In genomic region chr13:60650000-60650399, GRCm38 (mm10) we compare ENCODE assay signal across 30 mouse cellular contexts.
"Had no signal": no experiment of that assay in that cellular context is flagged by ENCODE, and none has a peak within 500 bp of the region (broad histone marks: within the 10 kb centered on the region; RNA-seq: fewer than 3 reads in every experiment).

No protein-coding gene starts in this region.

- H3K4me1 ChIP-seq: heart, embryonic 13.5 days; hindbrain, embryonic 10.5 days; hindbrain, embryonic 12.5 days; intestine, embryonic 15.5 days; kidney, embryonic 15.5 days; limb, embryonic 10.5 days; limb, embryonic 12.5 days had no signal

- H3K9me3 ChIP-seq: heart, embryonic 13.5 days; heart, embryonic 15.5 days; hindbrain, embryonic 10.5 days; hindbrain, embryonic 12.5 days; intestine, embryonic 15.5 days; kidney, embryonic 15.5 days; limb, embryonic 10.5 days; limb, embryonic 12.5 days; liver, embryonic 13.5 days had no signal

- H3K27me3 ChIP-seq: heart, embryonic 13.5 days; heart, embryonic 15.5 days; hindbrain, embryonic 12.5 days; intestine, embryonic 15.5 days; kidney, embryonic 15.5 days; limb, embryonic 12.5 days; liver, embryonic 13.5 days had no signal

- H3K4me2 ChIP-seq: heart, embryonic 11.5 days; heart, embryonic 13.5 days; heart, embryonic 15.5 days; hindbrain, embryonic 12.5 days; hindbrain, embryonic 14.5 days; intestine, embryonic 15.5 days; kidney, embryonic 15.5 days; limb, embryonic 12.5 days; liver, embryonic 11.5 days; liver, embryonic 13.5 days had no signal

- H3K27ac ChIP-seq: heart, adult 2 months; heart, embryonic 13.5 days; heart, embryonic 15.5 days; hindbrain, embryonic 10.5 days; hindbrain, embryonic 14.5 days; intestine, embryonic 15.5 days; kidney, embryonic 15.5 days; kidney, postnatal 0 days; layer of hippocampus, adult 2 months; left cerebral cortex, adult 2 months; limb, embryonic 10.5 days; limb, embryonic 12.5 days; liver, embryonic 13.5 days had no signal

- H3K36me3 ChIP-seq: heart, embryonic 13.5 days; heart, embryonic 15.5 days; intestine, embryonic 15.5 days; limb, embryonic 10.5 days; limb, embryonic 12.5 days; liver, embryonic 13.5 days had no signal

- ATAC-seq: hindbrain, embryonic 16.5 days; inflammation-experienced regulatory T-cells, adult 6 months; intestine, embryonic 15.5 days; intestine, postnatal 0 days had no signal

- DNase-seq: gastrocnemius, adult 2 months; gastrocnemius, postnatal 10 days; gastrocnemius, postnatal 25 days; heart, adult 11 months; heart, adult 2 months; heart, postnatal 14 days; heart, postnatal 36 days; kidney, adult 2 months; kidney, adult 9 months; kidney, postnatal 14 days; kidney, postnatal 36 days; liver; liver, embryonic 13.5 days had no signal

- H3K4me3 ChIP-seq: gastrocnemius, adult 2 months; heart, adult 2 months; heart, embryonic 13.5 days; heart, embryonic 15.5 days; hindbrain, embryonic 10.5 days; hindbrain, embryonic 12.5 days; intestine, embryonic 15.5 days; kidney, embryonic 15.5 days; layer of hippocampus, adult 2 months; left cerebral cortex, adult 2 months; limb, embryonic 10.5 days; limb, embryonic 12.5 days; liver, embryonic 13.5 days had no signal

- H3K9ac ChIP-seq: heart, embryonic 13.5 days; heart, embryonic 15.5 days; hindbrain, embryonic 12.5 days; hindbrain, embryonic 14.5 days; intestine, embryonic 15.5 days; kidney, embryonic 15.5 days; limb, embryonic 12.5 days; liver, embryonic 13.5 days had no signal
